Mouse (Mus musculus) limb, embryonic 14.5 days (tissue): Measurements from ENCODE around the gene Gm21797. TPM values are rescaled to one million over a fixed set of nuclear protein-coding genes. Genes with fewer than 3 reads are reported as not detected.
"Not testable (repeated sequence)": the region's sequence is repeated elsewhere in the genome, so short reads cannot be mapped to it uniquely, and the experiment has no call there.

Experiments used
- ATAC-seq: fragments of 200-750 bp; cut with Nextera tagmentation; 2 replicates; pipeline ENCODE4 v1.8.0; 2017; ENCODE audit warnings: low read depth, moderate number of reproducible peaks, moderate TSS enrichment; ENCODE audit not compliant: low FRiP score
- DNase-seq: peaks from one replicate; pipeline ENCODE4 v3.0.0-alpha.2; 2015; ENCODE audit warnings: low spot score
- H3K27ac ChIP-seq: fragments of 300-500 bp; sonication (generic); replicated peaks from 2 replicates; pipeline ENCODE4 v1.5.1; 2014; ENCODE audit warnings: low read depth, mild to moderate bottlenecking, low read length, moderate library complexity, mixed read lengths
- H3K27me3 ChIP-seq: fragments of 300-500 bp; sonication (generic); 2 replicates; pipeline ENCODE4 v1.6.1; 2014; ENCODE audit warnings: low read length, mixed read lengths; ENCODE audit not compliant: control insufficient read depth, insufficient read depth
- H3K36me3 ChIP-seq: fragments of 300-500 bp; sonication (generic); 2 replicates; pipeline ENCODE4 v1.6.1; 2014; ENCODE audit warnings: mild to moderate bottlenecking, low read length, moderate library complexity, mixed read lengths; ENCODE audit not compliant: control insufficient read depth, insufficient read depth
- H3K4me1 ChIP-seq: fragments of 300-500 bp; sonication (generic); 2 replicates; pipeline ENCODE4 v1.6.1; 2014; ENCODE audit warnings: antibody characterized with exemption, low read length, mixed read lengths; ENCODE audit not compliant: control insufficient read depth, insufficient read depth
- H3K4me2 ChIP-seq: fragments of 300-500 bp; sonication (generic); replicated peaks from 2 replicates; pipeline ENCODE4 v1.6.1; 2014; ENCODE audit warnings: low read depth, mild to moderate bottlenecking, low read length, moderate library complexity; ENCODE audit not compliant: severe bottlenecking
- H3K4me3 ChIP-seq: fragments of 300-500 bp; sonication (generic); replicated peaks from 2 replicates; pipeline ENCODE4 v1.5.1; 2014; ENCODE audit warnings: low read length
- H3K9ac ChIP-seq: fragments of 300-500 bp; sonication (generic); 2 replicates; pipeline ENCODE4 v1.6.1; 2014; ENCODE audit warnings: mild to moderate bottlenecking, low read depth, low read length, moderate library complexity; ENCODE audit not compliant: severe bottlenecking
- H3K9me3 ChIP-seq: fragments of 300-500 bp; sonication (generic); 2 replicates; pipeline ENCODE4 v1.6.1; 2016; ENCODE audit warnings: low read length; ENCODE audit not compliant: control insufficient read depth
- WGBS: fragments of 180-500 bp; shearing (Covaris S2); extraction: QIAGEN DNeasy Blood & Tissue Kit; methylation state at CpG from one replicate; pipeline ENCODE4 v1.1.7; 2014; 5-methylcytosine and 5-hydroxymethylcytosine counted together
- polyA plus RNA-seq, 2 experiments: library from polyadenylated mRNA; depleted of rRNA in 1 of 2; stranded (reverse) in 1 of 2; unstranded in 1 of 2; fragments of >200 nt; fragmentation: Nextera tagmentation in 1 of 2; extraction: Ambion mirVana in 1 of 2; gene quantifications; 2 replicates each; pipeline versions ENCODE4 v1.2.1 to v1.2.3; 2012 to 2014

Gm21797 gene
- not detected in 2 replicates for polyA plus RNA-seq (2012; rRNA removed)
- not detected in 2 replicates for polyA plus RNA-seq (2014; fragmentation: Nextera tagmentation; extraction: Ambion mirVana)

- no CpG with 5 or more reads among the region's 3 CpGs for WGBS
- H3K27me3 ChIP-seq, ATAC-seq: not testable (repeated sequence)
Measured at GRCm38 (mm10) chrY:40775665-40776064, at the start of gene Gm21797. Gm21797 (minus strand) TSS chrY:40775765.

GRCm38 (mm10) chrY:40804614-40805013 lies 29.0 kb upstream of the Gm21797 start, which contains the start of gene Gm20795:
Gm20795 (plus strand) TSS chrY:40804914.
- not testable (repeated sequence) for H3K4me2 ChIP-seq, ATAC-seq, H3K27me3 ChIP-seq, H3K9me3 ChIP-seq, H3K9ac ChIP-seq, H3K27ac ChIP-seq, H3K36me3 ChIP-seq, H3K4me1 ChIP-seq, DNase-seq, H3K4me3 ChIP-seq

More at GRCm38 (mm10) chrY:40775665-40776064, at the start of gene Gm21797:
- DNase-seq, H3K27ac ChIP-seq, H3K4me2 ChIP-seq, H3K9me3 ChIP-seq, H3K4me3 ChIP-seq, H3K9ac ChIP-seq, H3K36me3 ChIP-seq, H3K4me1 ChIP-seq: not testable (repeated sequence)

Other genes with a start within 250 kb of the Gm21797 start
- gene Gm21852, start 123.8 kb downstream of the Gm21797 start, polyA plus RNA-seq (2012; rRNA removed): not detected in 2 replicates
- gene Gm21852, start 123.8 kb downstream of the Gm21797 start, polyA plus RNA-seq (2014; fragmentation: Nextera tagmentation; extraction: Ambion mirVana): not detected in 2 replicates
- not detected in 2 replicates for gene Gm20795, start 29.1 kb upstream of the Gm21797 start, polyA plus RNA-seq (2012; rRNA removed)
- gene Gm20795, start 29.1 kb upstream of the Gm21797 start, polyA plus RNA-seq (2014; fragmentation: Nextera tagmentation; extraction: Ambion mirVana): not detected in 2 replicates